Mouse (Mus musculus) liver, embryonic 14.5 days (tissue): ENCODE data around the gene Optc.

Experiments used
- CTCF ChIP-seq: IDR thresholded peaks from 2 replicates; pipeline ENCODE4 v1.5.1; 2016; ENCODE audit warnings: antibody characterized with exemption, low read depth, control low read depth
- EP300 ChIP-seq: IDR thresholded peaks from 2 replicates; pipeline ENCODE4 v1.6.1; 2016; ENCODE audit warnings: antibody characterized with exemption, low read depth

DNA sequence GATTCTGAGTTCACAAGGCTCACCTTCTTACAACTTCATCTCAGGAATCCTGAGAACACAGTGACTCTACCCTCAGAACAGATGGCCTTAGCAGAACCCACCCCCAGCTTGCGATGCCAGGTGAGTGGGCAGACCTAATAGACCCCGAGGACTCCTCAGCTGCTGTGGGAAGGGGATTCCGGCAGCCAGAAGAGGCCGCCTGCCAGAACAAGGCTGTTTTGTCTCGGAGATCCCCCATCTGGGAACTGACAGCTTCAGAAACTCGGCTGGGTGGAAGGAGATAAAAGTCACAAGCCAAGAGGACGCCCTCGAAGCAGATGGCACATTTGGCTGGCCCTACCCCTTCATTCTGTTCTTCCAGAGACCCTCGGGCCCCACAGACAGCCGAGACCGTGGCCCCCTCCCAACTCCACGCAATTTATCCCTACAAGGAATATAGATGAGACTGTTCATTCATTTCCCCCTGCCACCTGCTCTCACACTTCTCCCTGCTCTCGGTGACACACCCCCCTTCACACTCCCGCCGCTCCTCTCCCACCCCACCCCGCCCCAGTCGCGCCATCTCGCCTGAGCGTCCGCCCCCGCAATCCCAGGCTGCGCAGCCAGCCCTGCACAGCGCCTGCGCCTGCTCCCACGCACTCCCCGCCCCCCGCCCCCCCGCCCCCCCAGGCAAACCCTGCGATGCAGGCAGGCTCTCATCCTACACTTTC is at the start of gene Optc:
- TF ChIP-seq EP300 (no peak; the same call in 1 of the 2 replicates), CTCF (no peak)
